Mouse (Mus musculus) brain, embryonic 14.5 days (tissue): Measurements from ENCODE around the gene Manba. TPM values are rescaled to one million over a fixed set of nuclear protein-coding genes. Genes with fewer than 3 reads are reported as not detected.

Experiments
- DNase-seq: peaks from one replicate; pipeline ENCODE4 v3.0.0-alpha.2; 2011; ENCODE audit warnings: low read depth
- CTCF ChIP-seq: fragments of 200-500 bp; IDR thresholded peaks from 2 replicates; pipeline ENCODE4 v1.5.1; 2012; ENCODE audit warnings: inconsistent platforms, mild to moderate bottlenecking, moderate library complexity, borderline replicate concordance; ENCODE audit not compliant: insufficient read depth, insufficient read length; ENCODE audit errors: extremely low read depth
- POLR2A ChIP-seq: fragments of 200-500 bp; IDR thresholded peaks from 2 replicates; pipeline ENCODE4 v1.6.1; 2012; ENCODE audit warnings: mild to moderate bottlenecking, inconsistent platforms, borderline replicate concordance; ENCODE audit not compliant: poor library complexity, insufficient read depth, insufficient read length, severe bottlenecking; ENCODE audit errors: extremely low read depth
- polyA plus RNA-seq: library from polyadenylated mRNA; depleted of rRNA; stranded (reverse); fragments of >200 nt; gene quantifications from 2 replicates; pipeline ENCODE4 v1.2.3, GENCODE M21; 2012

The Manba gene
- polyA plus RNA-seq, 1 experiment, result 3.1 TPM

DNA sequence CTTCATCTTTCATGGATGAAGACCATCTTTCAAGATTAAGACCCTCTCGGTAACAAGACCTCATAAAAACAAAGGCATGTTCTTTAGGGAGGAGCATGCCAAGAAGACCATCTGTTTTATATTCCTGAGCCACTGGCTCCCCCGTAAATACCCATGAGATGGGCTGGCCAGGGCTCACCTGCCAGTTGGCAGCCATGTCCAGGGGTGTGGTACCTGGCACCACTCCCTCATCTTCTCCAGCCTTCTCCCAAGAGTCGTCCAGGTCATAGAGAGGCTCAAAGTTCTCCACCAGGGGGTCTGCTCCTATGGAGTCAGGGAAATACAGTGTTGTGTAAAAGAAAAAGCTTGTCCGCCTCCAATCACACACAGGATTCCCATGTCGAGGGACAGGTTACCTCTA, 106.0 kb downstream of the Manba start:
- TF ChIP-seq POLR2A (no peak), CTCF (no peak)
- DNase-seq, result no peak

DNA sequence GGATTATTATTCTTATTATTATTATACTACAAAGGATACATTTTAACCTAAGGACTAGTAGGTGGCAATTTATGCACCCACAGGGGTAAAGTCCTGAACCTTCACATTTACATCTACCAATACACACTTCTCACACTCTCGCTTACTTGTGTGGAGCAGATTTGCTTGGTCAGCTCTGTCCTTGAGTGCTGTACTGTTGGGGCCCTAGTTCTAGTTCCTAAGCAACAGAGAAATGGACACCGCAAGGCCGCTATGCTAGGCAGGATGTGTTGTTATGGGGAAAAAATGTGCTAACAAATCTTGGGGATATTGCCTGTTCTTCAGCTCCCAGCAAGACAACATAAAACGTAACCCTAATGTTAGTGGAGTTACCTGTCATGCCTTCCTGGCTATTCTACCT, 106.6 kb downstream of the Manba start:
- DNase-seq, result peak; percentile 40
- no peak for TF ChIP-seq CTCF

DNA sequence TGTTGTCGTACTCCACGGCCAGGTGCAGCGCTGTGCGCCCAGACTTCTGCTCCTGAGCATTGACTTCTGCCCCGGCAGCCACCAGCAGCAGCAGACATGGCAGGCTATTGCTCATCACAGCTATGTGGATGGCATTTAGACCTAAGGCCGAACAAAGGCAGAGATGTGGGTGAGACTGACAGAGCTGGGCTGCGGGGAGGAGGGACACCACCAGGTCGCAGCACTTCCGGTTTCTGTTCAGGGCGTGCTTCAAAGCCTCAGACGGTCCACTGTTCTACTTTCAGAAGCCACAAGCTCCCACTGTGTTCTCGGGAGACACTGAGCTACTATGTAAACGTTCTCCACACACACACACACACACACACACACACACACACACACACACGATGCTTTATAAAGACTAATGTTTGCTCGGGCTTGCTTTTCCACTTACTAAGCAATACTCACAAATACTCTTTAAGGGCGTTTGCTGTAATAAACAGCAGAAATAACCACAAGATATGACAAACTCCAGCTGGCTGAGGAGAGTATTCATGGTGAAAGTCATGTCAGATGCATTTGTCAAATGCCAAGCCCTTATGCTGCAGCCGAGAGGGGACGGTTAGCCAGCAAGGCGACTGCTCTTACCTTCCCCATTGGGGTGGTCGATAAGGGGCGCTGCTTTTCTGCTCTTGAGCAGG, 109.0 kb downstream of the Manba start:
- no peak for DNase-seq

DNA sequence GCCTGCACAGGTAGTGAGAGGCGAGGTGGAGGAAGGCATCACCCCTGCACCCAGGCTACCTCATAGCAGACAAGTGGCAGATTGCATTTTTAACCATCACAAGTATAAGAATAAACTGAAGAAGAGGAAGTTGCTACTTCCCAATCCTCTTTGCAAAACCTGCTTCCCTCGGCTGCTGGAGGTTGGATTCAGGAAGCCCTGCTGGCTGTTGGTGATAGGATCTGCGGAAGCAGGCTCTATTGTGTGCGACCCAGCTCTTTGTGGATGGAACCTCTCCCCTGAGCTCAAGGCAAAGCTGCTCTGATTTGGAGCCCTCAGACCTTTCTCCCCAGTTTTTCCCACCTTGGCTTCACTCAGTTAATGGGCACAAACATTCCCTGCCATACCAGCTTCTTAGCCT, 111.6 kb downstream of the Manba start:
- TF ChIP-seq CTCF, result no peak
- TF ChIP-seq POLR2A, result no peak
- DNase-seq, result no peak

More for the DNA sequence above, 109.0 kb downstream of the Manba start:
- TF ChIP-seq CTCF (no peak), POLR2A (no peak)

DNA sequence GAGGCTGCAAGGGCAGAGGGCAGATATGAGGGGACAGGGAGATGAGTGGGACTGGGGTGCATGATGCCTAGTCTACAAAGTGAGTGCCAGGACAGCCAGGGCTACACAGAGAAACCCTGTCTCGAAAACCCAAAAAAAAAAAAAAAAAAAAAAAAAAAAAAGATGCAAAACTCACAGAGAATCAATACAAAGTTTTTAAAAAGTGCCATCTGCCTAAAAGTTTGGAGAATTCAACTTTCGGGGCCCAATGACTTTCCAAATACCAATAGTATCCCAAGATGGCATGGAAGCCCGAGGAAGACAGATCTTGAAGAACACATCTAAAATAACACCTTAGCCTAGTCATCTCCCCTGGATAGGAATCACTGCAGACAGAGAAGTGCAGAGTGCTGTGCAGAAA, 112.9 kb downstream of the Manba start:
- no peak for DNase-seq
- TF ChIP-seq POLR2A, result no peak
- no peak for TF ChIP-seq CTCF

DNA sequence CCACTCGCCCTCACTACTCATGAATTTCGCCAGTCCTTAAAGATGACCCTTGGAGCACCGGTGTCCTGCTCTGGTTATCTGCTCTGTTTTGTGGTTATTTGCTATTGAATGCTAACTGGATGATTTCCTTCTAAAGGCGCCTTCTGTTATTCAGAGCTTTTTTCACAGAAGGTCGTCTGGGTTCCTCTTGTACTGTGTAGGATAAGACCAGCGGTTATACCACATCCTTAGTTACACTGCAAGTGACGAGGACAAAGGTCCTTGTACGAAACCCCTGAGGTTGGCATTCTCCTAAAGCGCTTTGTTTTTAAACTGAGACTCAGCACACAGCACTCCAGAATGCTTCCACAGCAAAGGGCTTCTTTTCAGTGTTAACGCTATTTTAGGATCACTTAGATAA, 117.3 kb downstream of the Manba start:
- TF ChIP-seq POLR2A, result no peak
- no peak for TF ChIP-seq CTCF
- no peak for DNase-seq

DNA sequence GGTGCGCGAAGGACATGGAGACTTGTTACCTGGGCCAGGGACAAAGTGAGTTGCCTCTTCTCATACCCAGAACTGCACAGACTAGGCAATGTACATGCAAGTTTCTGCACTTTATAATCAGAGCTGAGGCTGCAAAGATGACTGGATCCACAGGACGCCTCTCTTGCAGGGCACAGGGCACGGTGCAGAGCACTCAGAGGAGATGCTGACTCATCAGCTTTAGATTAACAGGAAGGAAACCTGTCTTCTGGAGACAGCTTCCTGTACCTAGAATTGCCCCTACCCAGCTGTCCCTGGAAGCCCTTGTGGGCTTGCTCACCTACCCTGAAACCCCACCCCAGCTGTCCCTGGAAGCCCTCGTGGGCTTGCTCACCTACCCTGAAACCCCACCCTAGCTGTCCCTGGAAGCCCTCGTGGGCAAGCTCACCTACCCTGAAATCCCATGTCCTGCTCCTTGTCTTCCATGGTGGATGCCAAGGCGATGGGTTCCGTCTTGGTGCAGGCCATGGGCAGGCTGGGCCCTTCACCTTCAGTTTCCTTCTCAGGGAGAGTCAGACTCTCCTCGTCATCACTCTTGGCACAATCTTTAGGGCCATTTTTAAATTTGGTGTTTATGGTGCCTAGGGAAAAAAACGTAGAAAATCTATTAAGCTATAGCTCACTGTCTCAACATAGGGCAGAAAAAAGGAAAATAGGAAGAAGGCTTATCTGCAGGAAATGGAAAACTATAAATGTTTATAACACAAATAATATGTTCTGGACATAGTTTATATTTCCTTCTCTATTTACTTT, 119.4 kb downstream of the Manba start:
- no peak for DNase-seq
- no peak for TF ChIP-seq CTCF
- TF ChIP-seq POLR2A, result no peak

DNA sequence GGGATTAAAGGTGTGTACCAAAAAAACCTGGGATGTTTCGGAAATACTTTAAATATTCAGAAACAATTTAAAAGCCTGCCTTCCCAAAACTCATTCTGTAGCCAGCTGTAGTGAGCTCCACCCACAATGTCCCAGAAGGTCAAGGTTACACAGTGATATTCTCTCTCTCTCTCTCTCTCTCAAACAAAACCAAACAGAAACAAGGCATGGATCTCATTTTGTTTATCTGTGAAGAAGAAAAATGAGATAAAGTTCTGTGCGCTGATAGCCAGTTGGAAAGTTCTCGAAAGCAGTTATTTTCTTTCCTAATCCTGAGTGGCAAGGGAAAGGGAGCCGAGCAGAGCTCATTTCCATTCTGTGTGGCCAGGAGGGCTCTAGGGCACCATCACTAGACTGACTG, 120.1 kb downstream of the Manba start:
- DNase-seq, result no peak
- TF ChIP-seq POLR2A, result no peak
- no peak for TF ChIP-seq CTCF

DNA sequence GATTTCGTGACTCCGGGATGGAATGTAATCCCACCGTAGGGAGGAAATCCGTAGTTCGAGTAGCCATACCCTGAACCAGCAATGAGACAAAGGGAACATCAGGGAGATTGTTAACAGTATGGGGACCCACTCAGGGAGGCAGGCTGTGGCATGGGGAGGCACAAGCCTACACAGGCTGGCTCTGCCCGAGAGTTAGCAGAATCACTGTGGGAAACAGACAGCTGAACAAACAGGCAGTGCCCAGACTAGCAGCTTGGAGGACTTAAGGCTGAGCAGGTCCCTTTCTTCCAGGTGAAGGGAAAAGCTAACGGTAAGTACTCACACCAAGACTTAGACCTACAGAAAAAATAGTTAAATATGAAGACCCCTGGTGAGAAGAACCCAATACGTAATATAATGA, 121.2 kb downstream of the Manba start:
- no peak for TF ChIP-seq CTCF
- no peak for TF ChIP-seq POLR2A
- DNase-seq, result no peak

DNA sequence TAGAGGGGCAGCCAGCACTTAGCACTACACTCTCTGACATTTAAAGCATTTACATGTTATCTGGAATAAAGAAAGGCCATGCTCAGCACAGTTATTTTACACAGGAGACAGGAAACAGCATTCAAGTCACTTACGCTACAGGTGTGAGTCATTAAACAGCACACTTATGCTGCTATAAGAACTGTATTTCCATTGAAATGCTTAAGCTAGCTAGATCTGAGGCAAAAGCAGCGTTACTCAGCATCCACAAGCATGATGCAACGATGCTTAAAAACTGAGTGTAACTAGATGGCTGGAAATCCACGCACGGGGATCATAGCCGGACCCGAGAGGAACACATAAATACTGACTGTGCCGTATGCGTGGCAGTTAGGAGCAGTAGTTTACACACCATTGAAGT, 121.6 kb downstream of the Manba start:
- TF ChIP-seq POLR2A (no peak), CTCF (no peak)
- no peak for DNase-seq

DNA sequence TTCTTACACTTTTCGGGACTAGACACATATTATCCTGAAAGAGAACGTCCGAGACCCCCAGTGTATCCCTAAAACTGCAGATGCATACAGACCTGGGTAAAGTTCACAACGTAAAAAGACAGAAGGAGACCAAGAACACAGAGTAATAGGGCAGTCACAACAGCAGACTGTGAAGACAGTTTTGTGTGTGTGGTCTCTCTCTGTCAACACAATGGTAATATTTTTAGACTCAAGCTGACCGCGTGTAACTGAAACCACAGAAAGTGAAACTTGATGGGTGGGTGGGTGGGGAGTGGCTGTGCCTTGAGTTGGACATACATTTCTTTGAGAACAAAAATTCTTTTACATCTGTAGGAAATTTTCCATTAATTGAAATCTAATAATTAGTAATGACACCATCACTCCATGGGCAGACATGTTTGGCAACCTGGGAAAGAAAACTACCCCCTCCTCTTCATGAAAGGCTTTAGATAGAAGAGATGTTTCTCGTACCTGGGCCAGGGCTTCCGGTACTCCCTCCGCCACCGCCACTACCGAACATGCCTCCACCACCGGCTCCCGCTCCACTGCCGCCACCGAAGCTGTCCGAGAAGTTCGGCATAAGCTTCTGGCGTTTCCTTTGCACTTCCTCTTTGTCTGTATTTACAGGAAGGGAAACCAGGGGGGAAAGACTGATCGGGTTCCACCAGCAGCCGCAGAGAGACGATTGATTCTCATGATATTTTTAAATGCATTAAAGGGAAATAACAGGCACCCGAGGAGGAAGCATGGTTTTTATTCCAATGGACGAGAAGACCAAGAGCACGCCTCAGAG, 122.5 kb downstream of the Manba start:
- DNase-seq, result no peak
- TF ChIP-seq CTCF (no peak), POLR2A (no peak)

DNA sequence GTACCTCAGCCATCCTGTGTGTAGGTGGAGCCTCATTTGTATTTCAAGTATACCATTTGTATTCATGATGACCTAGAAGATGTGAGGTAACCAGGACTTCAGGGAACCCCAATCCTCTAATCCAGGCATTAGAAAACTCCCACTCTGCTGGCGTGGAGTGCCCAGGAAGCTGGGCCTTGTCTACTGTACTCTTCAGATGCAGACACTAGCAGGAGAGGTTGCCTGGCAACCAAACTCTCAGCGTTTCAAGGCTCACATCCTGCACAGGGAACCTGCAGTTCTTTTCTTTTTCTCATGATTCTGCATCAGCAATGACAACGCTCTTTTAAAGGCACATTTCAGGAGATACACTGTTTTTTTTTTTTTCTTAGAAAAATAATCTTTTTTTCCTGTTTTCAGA, 124.8 kb downstream of the Manba start:
- DNase-seq, result peak; percentile 83
- no peak for TF ChIP-seq CTCF
- no peak for TF ChIP-seq POLR2A

DNA sequence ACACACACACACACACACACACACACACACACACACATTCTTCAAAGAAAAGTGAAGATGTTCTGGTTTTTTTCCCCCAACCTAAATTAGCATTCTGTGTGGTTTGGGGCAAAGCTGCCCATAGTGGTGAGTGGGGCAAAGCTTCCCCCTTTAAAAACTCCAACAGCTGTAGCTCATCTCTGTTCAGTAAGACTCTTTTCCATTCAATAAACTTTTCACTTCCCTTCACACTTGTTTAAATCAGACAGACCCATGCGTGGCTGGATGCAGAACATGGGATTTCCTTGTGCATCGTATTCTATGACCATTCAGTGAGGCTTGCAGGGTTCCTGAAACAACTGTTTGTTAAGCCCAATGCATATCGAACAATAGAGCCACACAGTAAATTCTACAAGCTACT, 129.0 kb downstream of the Manba start:
- no peak for DNase-seq
- no peak for TF ChIP-seq POLR2A
- TF ChIP-seq CTCF, result no peak
